Mouse (Mus musculus): ENCODE measurements around the gene Sirt2.
A peak's percentile ranks its signal among the peaks of the same experiment; 100 is the strongest.

The Sirt2 gene

GRCm38 (mm10) chr7:28765211-28765610 is 1.3 kb upstream of the Sirt2 start:
- no peak for DNase-seq (ENCODE audit: extremely low read depth, insufficient read length, low spot score)

DNA sequence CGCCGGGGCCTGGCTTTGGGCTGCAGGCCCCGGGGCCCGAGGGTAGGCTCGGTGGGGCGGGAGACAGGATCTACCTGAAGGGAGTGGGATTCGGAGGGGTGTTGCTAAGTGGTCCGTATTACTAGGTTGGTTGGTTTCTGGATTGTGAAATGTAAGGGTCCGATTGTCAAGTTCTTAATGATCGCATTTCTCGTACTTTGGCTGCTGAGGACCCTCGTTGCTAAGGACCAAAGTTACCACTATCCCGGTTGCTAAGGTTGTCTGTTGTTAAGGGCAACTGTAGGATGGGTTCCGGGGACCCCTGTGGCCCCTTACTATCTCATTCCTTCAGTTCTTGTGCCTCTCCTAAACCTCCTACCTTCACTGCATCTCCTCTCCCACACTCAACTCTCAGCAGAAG is 375 bp downstream of the Sirt2 start:
- no peak for DNase-seq (ENCODE audit: extremely low read depth, insufficient read length, low spot score)

DNA sequence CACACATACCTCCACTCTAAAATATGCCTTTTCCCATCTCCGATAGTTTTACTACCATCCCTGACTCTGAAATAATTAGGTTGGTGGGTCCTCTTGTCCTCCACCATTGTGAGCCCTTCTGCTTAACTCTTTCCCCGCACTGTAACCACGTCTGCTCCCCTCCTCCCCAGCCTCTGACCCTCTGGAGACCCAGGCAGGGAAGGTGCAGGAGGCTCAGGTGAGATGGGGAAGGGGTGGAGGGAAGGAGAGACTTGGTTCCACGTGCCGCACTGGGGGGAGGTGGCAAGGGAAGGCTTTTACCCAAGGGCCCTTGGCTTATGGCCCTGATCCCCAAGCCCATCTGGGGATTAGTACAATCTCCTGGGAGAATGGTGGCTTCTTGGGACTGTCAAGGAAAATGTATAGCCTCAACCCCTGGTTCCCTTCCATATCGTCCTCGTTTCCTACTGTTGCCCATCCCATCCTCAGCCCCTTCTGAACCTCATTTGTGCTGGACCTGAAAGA is 979 bp downstream of the Sirt2 start, which contains the start of gene Nfkbib:
Gene Nfkbib, minus strand, starts transcription at position 51 of the 504 bp plus-strand sequence.
- no peak for DNase-seq (ENCODE audit: extremely low read depth, insufficient read length, low spot score)

DNA sequence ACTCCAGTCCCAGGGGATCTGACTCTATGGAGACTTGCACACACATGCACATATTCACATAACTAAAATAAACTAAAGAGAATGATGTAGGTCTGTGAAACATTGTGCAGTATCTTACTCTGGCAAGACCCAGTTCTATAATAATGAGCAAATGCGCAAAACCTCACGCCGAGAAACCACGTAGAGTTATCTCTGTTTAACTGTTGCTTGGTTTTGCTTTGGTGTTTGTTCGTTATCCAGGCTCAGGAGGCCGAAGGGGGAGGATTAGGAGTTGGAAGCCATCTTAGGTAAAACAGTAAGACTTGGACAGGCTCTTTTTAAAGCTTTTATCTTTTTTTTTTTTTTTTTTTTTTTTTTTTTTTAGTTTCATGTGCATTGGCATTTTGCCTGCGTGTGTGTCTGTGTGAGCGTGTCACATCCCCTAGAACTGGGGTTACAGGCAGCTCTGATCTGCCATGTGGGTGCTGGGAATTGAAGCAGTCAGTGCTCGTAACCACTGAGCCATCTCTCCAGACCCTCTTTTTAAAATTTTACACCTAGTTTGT is 3.0 kb downstream of the Sirt2 start:
- DNase-seq (ENCODE audit: extremely low read depth, insufficient read length, low spot score), result no peak

- no peak for DNase-seq (ENCODE audit: extremely low read depth, insufficient read length, low spot score)
Measured at GRCm38 (mm10) chr7:28770309-28770708, 3.8 kb downstream of the Sirt2 start.

DNA sequence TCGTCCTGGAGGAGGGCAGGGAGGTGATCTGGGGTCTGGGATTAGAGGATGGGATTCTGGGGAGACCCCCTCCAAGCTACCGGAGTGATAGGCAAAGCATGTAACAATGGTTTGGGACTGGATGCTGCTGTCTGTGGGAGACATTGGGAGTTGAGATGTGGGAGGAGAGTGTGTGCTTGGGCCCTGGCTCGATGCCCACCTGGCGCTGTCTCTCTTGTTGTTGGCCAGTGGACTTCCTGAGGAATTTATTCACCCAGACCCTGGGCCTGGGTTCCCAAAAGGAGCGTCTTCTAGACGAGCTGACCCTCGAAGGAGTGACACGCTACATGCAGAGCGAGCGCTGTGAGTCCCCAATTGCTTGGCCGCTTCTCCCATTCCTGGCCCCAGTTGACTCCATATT is 5.3 kb downstream of the Sirt2 start:
- DNase-seq (ENCODE audit: extremely low read depth, insufficient read length, low spot score), result no peak

GRCm38 (mm10) chr7:28773163-28773562 is 6.6 kb downstream of the Sirt2 start:
- DNase-seq (ENCODE audit: extremely low read depth, insufficient read length, low spot score), result no peak

GRCm38 (mm10) chr7:28774164-28774563 is 7.6 kb downstream of the Sirt2 start:
- DNase-seq (ENCODE audit: extremely low read depth, insufficient read length, low spot score), result no peak

DNA sequence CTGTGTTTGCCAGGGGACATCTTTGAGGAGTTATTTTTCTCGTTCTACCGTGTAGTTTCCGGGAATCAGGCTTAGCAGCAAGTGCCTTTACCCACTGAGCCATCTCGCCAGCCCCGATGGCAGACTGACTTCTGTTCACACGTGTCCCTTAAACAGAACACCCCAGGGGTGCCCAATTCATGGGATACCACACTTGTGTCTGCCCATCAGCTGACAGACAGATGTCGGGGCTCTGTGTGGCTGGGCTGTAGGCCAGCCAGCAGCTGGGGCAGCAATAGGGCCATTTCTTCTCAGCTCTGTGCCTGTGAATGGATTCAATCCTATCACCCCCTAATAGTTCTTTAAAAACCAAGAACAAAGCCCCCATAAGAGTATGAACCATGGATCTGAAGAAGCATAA is 8.6 kb downstream of the Sirt2 start:
- no peak for DNase-seq (ENCODE audit: extremely low read depth, insufficient read length, low spot score)

DNA sequence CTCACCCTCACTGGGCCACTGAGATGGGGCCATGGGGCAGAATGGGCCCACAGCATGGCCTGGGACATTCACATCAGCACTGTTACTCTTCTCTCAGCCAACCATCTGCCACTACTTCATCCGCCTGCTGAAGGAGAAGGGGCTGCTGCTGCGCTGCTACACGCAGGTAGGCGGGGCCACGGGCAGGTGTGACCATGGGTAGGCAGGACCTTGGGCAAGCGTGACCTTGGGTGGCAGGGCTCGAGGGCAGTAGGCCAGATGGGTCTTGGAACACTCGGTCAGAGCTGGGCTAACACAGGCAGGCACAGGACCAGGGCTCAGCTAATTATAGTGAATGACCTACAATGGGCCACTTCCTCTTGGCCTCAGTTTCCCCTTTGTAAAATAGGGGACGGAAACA is 12.3 kb downstream of the Sirt2 start:
- DNase-seq (ENCODE audit: extremely low read depth, insufficient read length, low spot score), result no peak

DNA sequence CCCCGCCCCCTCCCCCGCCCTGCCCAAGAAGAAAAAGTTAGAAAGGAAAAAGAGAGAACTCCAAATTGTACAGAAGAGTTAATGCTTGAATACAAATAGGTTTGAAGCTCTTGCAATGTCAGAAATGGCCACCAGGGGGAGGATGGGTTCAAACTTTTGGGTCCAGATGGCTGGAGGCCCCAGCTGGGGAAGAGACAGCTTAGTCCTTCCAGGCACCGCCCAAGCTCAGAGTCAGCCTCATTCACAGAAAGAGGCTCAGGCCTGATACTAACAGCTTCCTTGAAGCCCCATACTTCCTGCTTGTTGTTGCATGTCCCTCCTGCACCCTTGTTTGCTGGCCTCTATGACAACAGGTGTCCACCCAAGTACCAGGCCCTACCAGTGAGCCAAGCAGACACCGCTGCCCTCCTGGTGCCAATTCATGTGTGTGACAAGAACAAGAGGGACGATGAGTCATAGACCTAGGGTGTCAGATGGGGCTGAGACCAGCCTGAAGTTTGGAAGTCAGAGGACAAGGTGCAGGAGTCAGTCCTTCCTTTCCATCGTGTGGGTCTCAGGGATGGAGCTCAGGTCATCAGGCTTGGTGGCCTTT is 13.6 kb downstream of the Sirt2 start:
- DNase-seq (ENCODE audit: extremely low read depth, insufficient read length, low spot score), result peak; percentile 57

DNA sequence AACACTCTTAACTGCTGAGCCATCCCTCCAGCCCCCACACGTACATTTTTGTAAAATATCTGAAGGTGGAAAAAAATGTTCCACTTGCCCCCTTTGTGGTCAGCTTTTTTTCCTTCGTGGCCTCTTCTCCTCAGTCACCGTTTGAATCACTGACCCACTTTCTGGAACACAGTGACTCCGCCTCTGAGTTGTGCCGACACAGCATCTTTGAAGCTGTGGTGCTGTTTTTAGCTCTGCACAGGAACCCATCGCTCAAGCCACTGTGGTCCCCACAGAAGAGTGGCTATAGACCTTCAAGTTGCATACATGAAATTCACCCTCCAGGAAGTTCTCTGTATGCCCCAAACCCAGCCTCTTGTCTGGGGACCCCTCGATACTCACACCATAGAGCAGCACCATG is 14.3 kb downstream of the Sirt2 start:
- DNase-seq (ENCODE audit: extremely low read depth, insufficient read length, low spot score), result no peak

GRCm38 (mm10) chr7:28781261-28781663 is 14.7 kb downstream of the Sirt2 start:
- no peak for DNase-seq (ENCODE audit: extremely low read depth, insufficient read length, low spot score)

GRCm38 (mm10) chr7:28785161-28785560 is 18.6 kb downstream of the Sirt2 start:
- no peak for DNase-seq (ENCODE audit: extremely low read depth, insufficient read length, low spot score)

DNA sequence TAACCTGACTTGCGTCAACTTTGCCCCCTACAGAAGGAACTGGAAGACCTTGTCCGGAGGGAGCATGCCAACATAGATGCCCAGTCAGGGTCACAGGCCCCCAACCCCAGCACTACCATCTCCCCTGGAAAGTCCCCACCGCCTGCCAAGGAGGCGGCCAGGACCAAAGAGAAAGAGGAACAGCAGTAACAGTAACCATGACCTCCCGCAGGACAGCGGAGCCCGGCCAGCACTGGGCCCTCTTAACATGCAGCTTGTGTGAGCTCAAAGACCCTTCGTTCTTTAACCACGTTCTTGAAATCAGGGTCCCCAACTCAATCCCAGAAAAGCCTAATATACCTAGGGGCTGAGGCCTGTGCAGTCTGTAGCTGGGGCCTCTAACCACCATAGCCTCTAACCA is 21.3 kb downstream of the Sirt2 start:
- DNase-seq (ENCODE audit: extremely low read depth, insufficient read length, low spot score), result no peak

GRCm38 (mm10) chr7:28788307-28789195 is 22.0 kb downstream of the Sirt2 start, which contains the start of gene Rinl:
Gene Rinl, plus strand, starts transcription at chr7:28788969.
- no peak for DNase-seq (ENCODE audit: extremely low read depth, insufficient read length, low spot score)

DNA sequence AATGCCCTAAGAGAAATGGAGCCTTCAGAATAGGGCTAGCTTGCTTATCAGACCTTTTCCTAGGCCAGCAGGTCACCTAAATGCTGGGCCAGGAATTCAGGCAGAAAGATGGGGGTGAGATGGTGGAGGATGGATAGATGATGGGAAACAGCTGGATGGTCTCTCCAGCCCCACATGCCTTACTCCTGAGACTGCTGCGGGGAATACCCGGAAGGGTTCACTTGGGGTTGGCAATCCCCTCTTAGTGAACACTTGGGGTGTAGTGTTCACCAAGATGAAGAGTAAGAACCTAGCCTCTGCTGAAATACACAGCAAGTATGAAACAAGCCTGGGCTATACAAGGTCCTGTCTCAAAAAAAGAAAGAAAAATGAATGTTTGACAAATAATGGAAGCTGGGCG is 22.7 kb downstream of the Sirt2 start:
- no peak for DNase-seq (ENCODE audit: extremely low read depth, insufficient read length, low spot score)

DNA sequence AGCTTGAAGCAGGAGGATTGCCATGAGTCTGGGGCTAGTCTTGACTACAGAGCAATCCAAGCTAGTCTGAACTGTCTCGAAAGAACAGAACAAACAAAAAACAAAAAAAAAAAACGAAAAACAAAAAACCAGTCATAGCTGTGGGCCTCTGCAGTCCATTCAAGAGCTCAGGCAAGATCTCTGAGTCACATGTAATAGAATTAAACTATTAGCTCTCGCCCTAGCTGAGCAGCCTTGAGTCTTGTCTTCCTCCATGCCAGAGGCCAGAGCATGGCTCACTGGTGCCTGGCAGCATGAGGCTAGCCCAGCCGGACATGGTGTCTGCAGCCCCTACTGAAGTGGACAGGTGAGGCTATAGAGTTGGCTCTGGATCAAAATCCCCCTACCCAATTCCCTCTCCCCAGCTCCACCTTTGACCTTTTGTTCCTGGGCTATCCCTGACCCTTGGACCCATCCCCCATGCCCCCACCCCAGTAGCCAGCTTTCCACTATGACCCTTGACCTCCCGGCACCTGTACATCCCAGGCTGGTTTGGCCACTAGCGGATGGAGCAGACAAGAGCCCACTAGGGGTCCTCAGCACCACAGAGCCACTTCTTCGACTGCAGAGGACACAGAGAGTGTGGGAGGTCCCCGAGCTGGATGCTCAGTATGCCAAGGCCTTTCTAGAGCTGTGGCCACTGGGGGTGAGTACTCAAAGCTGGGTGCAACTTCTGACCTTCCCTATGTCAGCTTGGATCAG is 23.7 kb downstream of the Sirt2 start:
- DNase-seq (ENCODE audit: extremely low read depth, insufficient read length, low spot score), result no peak

DNA sequence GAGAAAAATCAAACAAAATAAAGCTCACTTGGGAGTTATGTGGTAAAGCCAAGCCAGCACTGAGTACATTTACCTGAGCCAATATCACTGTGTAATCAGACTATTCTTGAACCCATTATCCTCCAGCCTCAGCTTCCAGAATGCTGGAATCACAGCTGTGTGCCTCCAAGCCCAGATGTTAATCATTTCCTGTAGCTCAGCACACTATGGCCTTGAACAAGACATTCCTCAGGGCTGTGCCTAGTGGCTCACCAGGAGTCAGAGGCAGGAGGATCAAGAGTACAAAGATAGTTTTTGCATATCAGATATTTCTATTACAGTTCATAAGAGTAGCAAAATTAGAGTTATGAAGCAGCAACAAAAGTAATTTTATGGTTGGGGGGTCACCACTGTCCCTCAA is 25.2 kb downstream of the Sirt2 start:
- no peak for DNase-seq (ENCODE audit: extremely low read depth, insufficient read length, low spot score)

GRCm38 (mm10) chr7:28792391-28793185 is 26.1 kb downstream of the Sirt2 start:
- DNase-seq (ENCODE audit: extremely low read depth, insufficient read length, low spot score), result no peak

Measured in 3134 (cell line).